Mouse (Mus musculus): ENCODE measurements around the gene Fmo3.

Fmo3 gene

GRCm38 (mm10) chr1:162931310-162931875 lies 52.9 kb downstream of the Fmo3 start:
- no peak for DNase-seq (ENCODE audit: low spot score)

GRCm38 (mm10) chr1:162930631-162931030 lies 53.7 kb downstream of the Fmo3 start:
- DNase-seq (ENCODE audit: low spot score), result no peak

GRCm38 (mm10) chr1:162929146-162929545 lies 55.2 kb downstream of the Fmo3 start:
- DNase-seq (ENCODE audit: low spot score), result no peak

- DNase-seq (ENCODE audit: low spot score), result no peak
Observed at GRCm38 (mm10) chr1:162925121-162925520, 59.2 kb downstream of the Fmo3 start.

GRCm38 (mm10) chr1:162916661-162917060 lies 67.7 kb downstream of the Fmo3 start:
- DNase-seq (ENCODE audit: low spot score), result no peak

- no peak for DNase-seq (ENCODE audit: low spot score)
Observed at GRCm38 (mm10) chr1:162914932-162915556, 69.3 kb downstream of the Fmo3 start.

GRCm38 (mm10) chr1:162912085-162912484 lies 72.2 kb downstream of the Fmo3 start:
- DNase-seq (ENCODE audit: low spot score), result no peak

All from embryo, embryonic 10.5 days (tissue).